Comparison of ENCODE assay signal across 10 mouse cellular contexts in the genomic region with DNA sequence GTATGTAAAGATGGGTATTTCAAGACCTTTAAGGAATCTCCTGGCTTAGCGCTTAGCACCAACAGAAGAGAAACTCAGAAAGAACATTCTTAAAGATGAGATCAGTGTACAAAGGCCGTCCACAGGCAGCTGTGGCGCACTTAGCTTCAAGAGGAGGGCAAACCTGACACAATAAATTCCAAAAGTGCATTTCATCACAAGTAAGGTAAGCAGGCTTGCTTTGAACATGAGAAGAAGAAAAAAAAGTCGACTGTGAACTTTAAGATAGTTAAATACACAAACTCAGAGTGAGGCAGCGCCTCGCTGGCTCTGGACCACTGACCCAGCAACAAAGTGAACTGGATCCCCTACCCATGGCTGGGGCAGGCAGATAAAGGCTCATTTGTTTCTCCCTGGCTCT. TPM values are rescaled to one million over a fixed set of nuclear protein-coding genes. Genes with fewer than 3 reads are reported as not detected.
DNase-seq lines count a peak whose midpoint lies in the region; ATAC-seq and TF ChIP-seq lines count a peak whose summit lies in the region.
"Had no signal": no experiment of that assay in that cellular context is flagged by ENCODE, and none has a peak within 500 bp of the region (broad histone marks: within the 10 kb centered on the region; RNA-seq: fewer than 3 reads in every experiment).

No protein-coding gene starts in this region.

- H3K9ac ChIP-seq in heart, embryonic 14.5 days (ENCODE audit: low read length), result peak overlapping the region; percentile 52; the same call in 1 of the 2 replicates
- no peak overlapping the region for H3K9ac ChIP-seq in heart, adult 2 months (ENCODE audit: low read depth, low read length)
- peak overlapping the region; percentile 43 for H3K9ac ChIP-seq in forebrain, embryonic 13.5 days
- H3K9ac ChIP-seq in midbrain, embryonic 11.5 days (ENCODE audit: low read length), result peak overlapping the region; percentile 39; the same call in 1 of the 2 replicates

- H3K36me3 ChIP-seq in heart, embryonic 14.5 days (ENCODE audit: control insufficient read depth, insufficient read depth, low read length), result no peaks in the 10 kb centered on the region
- no peaks in the 10 kb centered on the region for H3K36me3 ChIP-seq in heart, adult 2 months (ENCODE audit: control insufficient read depth, insufficient read depth, low read length)
- H3K36me3 ChIP-seq in E14TG2a.4 (ENCODE audit: insufficient read depth, low read length), result peaks cover 30% of the 10 kb centered on the region
- 0 out of 2 replicates have a peak, but pooled peaks cover under 1% of the 10 kb centered on the region for H3K36me3 ChIP-seq in forebrain, embryonic 13.5 days (ENCODE audit: poor library complexity, severe bottlenecking)
- no peaks in the 10 kb centered on the region for H3K36me3 ChIP-seq in midbrain, embryonic 11.5 days (ENCODE audit: control insufficient read depth, insufficient read depth, low read length)

- intact Hi-C loops in heart, adult 2 months (cut with DNase I), result no loop called here

- peak overlapping the region; percentile 29 to 34; a peak in 3 of 4 replicates for H3K27ac ChIP-seq in heart, embryonic 14.5 days (replicated peaks in 1 of 2; ENCODE audit: control insufficient read depth in 1 of 2, insufficient read depth in 1 of 2, low read depth in 2 of 2, low read length in 2 of 2)
- H3K27ac ChIP-seq in heart, adult 2 months, result no peak overlapping the region
- peak overlapping the region; percentile 86 for H3K27ac ChIP-seq in forebrain, embryonic 13.5 days
- H3K27ac ChIP-seq in midbrain, embryonic 11.5 days (ENCODE audit: low read depth, low read length), result peak overlapping the region; percentile 76

- peaks cover 8 to 17% of the 10 kb centered on the region in 2 experiments for H3K4me1 ChIP-seq in heart, embryonic 14.5 days (ENCODE audit: control insufficient read depth in 2 of 2, insufficient read depth in 2 of 2, low read length in 2 of 2)
- no peaks in the 10 kb centered on the region for H3K4me1 ChIP-seq in heart, adult 2 months (ENCODE audit: control insufficient read depth, insufficient read depth, low read length)
- peaks cover 76% of the 10 kb centered on the region for H3K4me1 ChIP-seq in E14TG2a.4 (replicated peaks; ENCODE audit: low read depth, low read length)
- H3K4me1 ChIP-seq in forebrain, embryonic 13.5 days, result peaks cover 27% of the 10 kb centered on the region
- peaks cover 15% of the 10 kb centered on the region for H3K4me1 ChIP-seq in midbrain, embryonic 11.5 days (ENCODE audit: control insufficient read depth, insufficient read depth, low read length)

- no peak for TF ChIP-seq EP300 in heart, adult 2 months (IDR thresholded peaks at IDR 0.05; ENCODE audit: insufficient read depth, low read depth, low read length)

- ATAC-seq in heart, embryonic 14.5 days (ENCODE audit: insufficient number of reproducible peaks, insufficient read depth, low FRiP score, low read depth), result no peak
- no peak for ATAC-seq in forebrain, embryonic 13.5 days
- ATAC-seq in midbrain, embryonic 11.5 days (ENCODE audit: low FRiP score), result no peak; the same call in 1 of the 2 replicates

- no peaks in the 10 kb centered on the region for H3K27me3 ChIP-seq in heart, embryonic 14.5 days (ENCODE audit: control insufficient read depth, insufficient read depth, low read length)
- H3K27me3 ChIP-seq in heart, adult 2 months (ENCODE audit: control insufficient read depth, insufficient read depth, low read length), result no peaks in the 10 kb centered on the region
- H3K27me3 ChIP-seq in E14TG2a.4 (ENCODE audit: insufficient read depth, low read length), result no peaks in the 10 kb centered on the region
- H3K27me3 ChIP-seq in forebrain, embryonic 13.5 days, result no peaks in the 10 kb centered on the region
- no peaks in the 10 kb centered on the region for H3K27me3 ChIP-seq in midbrain, embryonic 11.5 days (ENCODE audit: control insufficient read depth, insufficient read depth, low read length)

- WGBS in heart, embryonic 14.5 days, result 53% methylated on average over 6 of the region's 6 CpGs
- whole genome bisulfite sequencing in heart, adult 2 months, result 56% methylated on average over 6 of the region's 6 CpGs
- WGBS in forebrain, embryonic 13.5 days, result 22% methylated on average over 6 of the region's 6 CpGs
- 45% methylated on average over 6 of the region's 6 CpGs for WGBS in midbrain, embryonic 11.5 days

- H3K9me3 ChIP-seq in heart, embryonic 14.5 days (ENCODE audit: control insufficient read depth, low read length), result no peaks in the 10 kb centered on the region
- H3K9me3 ChIP-seq in E14TG2a.4 (ENCODE audit: low read length), result no peaks in the 10 kb centered on the region
- H3K9me3 ChIP-seq in forebrain, embryonic 13.5 days (replicated peaks), result no peaks in the 10 kb centered on the region
- H3K9me3 ChIP-seq in midbrain, embryonic 11.5 days (ENCODE audit: control insufficient read depth, low read length), result no peaks in the 10 kb centered on the region

- no peak overlapping the region for H3K4me3 ChIP-seq in heart, embryonic 14.5 days (ENCODE audit: control insufficient read depth in 1 of 2, insufficient read depth in 1 of 2, low read depth in 1 of 2, low read length in 2 of 2)
- H3K4me3 ChIP-seq in heart, adult 2 months, result no peak overlapping the region
- peak overlapping the region; percentile 78 for H3K4me3 ChIP-seq in E14TG2a.4 (replicated peaks; ENCODE audit: low read length)
- H3K4me3 ChIP-seq in forebrain, embryonic 13.5 days, result no peak overlapping the region
- no peak overlapping the region for H3K4me3 ChIP-seq in midbrain, embryonic 11.5 days (ENCODE audit: low read depth, low read length)

- no peak for TF ChIP-seq POLR2A in heart, adult 2 months (IDR thresholded peaks at IDR 0.05; ENCODE audit: insufficient read depth, low read depth, low read length)

- H3K4me2 ChIP-seq in heart, embryonic 14.5 days (ENCODE audit: low read length), result peak overlapping the region; percentile 19; the same call in 1 of the 2 replicates
- peak overlapping the region; percentile 36 for H3K4me2 ChIP-seq in forebrain, embryonic 13.5 days
- peak overlapping the region; percentile 12; the same call in 1 of the 2 replicates for H3K4me2 ChIP-seq in midbrain, embryonic 11.5 days

- no peak for DNase-seq in heart, adult 2 months
- no peak for DNase-seq in midbrain, embryonic 11.5 days (ENCODE audit: low spot score, missing footprints)
- DNase-seq in frontal cortex, adult 2 months (ENCODE audit: extremely low spot score in 1 of 2, low spot score in 1 of 2), result no peak
- DNase-seq in ovary, postnatal 36 days (ENCODE audit: low spot score), result no peak
- DNase-seq in cerebellum, adult 9-10 months, result no peak
- DNase-seq: cerebellum, postnatal 14 days; gastrocnemius, postnatal 10 days had no signal

- H3K79me2 ChIP-seq in heart, adult 2 months (replicated peaks; ENCODE audit: control insufficient read depth, insufficient read depth, low read length), result no peaks in the 10 kb centered on the region

- TF ChIP-seq CTCF in heart, adult 2 months (IDR thresholded peaks at IDR 0.05), result no peak
- TF ChIP-seq CTCF in E14TG2a.4 (conservative IDR thresholded peaks at IDR 0.05; ENCODE audit: low read length), result no peak

RNA-seq across cellular contexts. Expression of a gene that starts 4.0 kb away (rescaled TPM):
- 3.5 and 4.7 TPM in 2 replicates for polyA plus RNA-seq in heart, embryonic 14.5 days (2014; fragmentation: Nextera tagmentation; extraction: Ambion mirVana)
- under 1 TPM; 0.36 to 0.86 TPM for total RNA-seq in heart, adult 2 months (2021)
- 0.82 and 1.1 TPM in 2 replicates for polyA plus RNA-seq in heart, adult 2 months (2012; rRNA removed)
- 11.6 and 13.1 TPM in 2 replicates for polyA plus RNA-seq in forebrain, embryonic 13.5 days (2015; fragmentation: Nextera tagmentation; extraction: Ambion mirVana)
- polyA plus RNA-seq in midbrain, embryonic 11.5 days (2014; fragmentation: Nextera tagmentation; extraction: Ambion mirVana), result 11.1 and 11.8 TPM in 2 replicates
- 14.0 and 14.2 TPM in 2 replicates for polyA plus RNA-seq in frontal cortex, adult 2 months (2012; rRNA removed)

RNA-seq across cellular contexts. Expression of a gene that starts 13.3 kb away (rescaled TPM):
- polyA plus RNA-seq in heart, embryonic 14.5 days (2014; fragmentation: Nextera tagmentation; extraction: Ambion mirVana), result 4.6 TPM in 2 replicates
- 10 to 100 TPM in 1 of 2 experiments, 1 to 10 TPM in 1; 9.1 to 10.3 TPM for total RNA-seq in heart, adult 2 months (2021)
- 4.8 and 8.2 TPM in 2 replicates for polyA plus RNA-seq in heart, adult 2 months (2012; rRNA removed)
- polyA plus RNA-seq in forebrain, embryonic 13.5 days (2015; fragmentation: Nextera tagmentation; extraction: Ambion mirVana), result 3.0 and 3.6 TPM in 2 replicates
- polyA plus RNA-seq in midbrain, embryonic 11.5 days (2014; fragmentation: Nextera tagmentation; extraction: Ambion mirVana), result 1.4 and 1.8 TPM in 2 replicates
- polyA plus RNA-seq in frontal cortex, adult 2 months (2012; rRNA removed), result 7.7 and 7.8 TPM in 2 replicates

RNA-seq across cellular contexts. Expression of a gene that starts 52.2 kb away (rescaled TPM):
- 67.0 and 70.3 TPM in 2 replicates for polyA plus RNA-seq in heart, embryonic 14.5 days (2014; fragmentation: Nextera tagmentation; extraction: Ambion mirVana)
- total RNA-seq in heart, adult 2 months (2021), result 10 to 100 TPM; 27.3 to 31.1 TPM
- polyA plus RNA-seq in heart, adult 2 months (2012; rRNA removed), result 27.1 and 30.1 TPM in 2 replicates
- 70.9 and 76.6 TPM in 2 replicates for polyA plus RNA-seq in forebrain, embryonic 13.5 days (2015; fragmentation: Nextera tagmentation; extraction: Ambion mirVana)
- polyA plus RNA-seq in midbrain, embryonic 11.5 days (2014; fragmentation: Nextera tagmentation; extraction: Ambion mirVana), result 77.4 and 83.2 TPM in 2 replicates
- 106 TPM in 2 replicates for polyA plus RNA-seq in frontal cortex, adult 2 months (2012; rRNA removed)

RNA-seq across cellular contexts. Expression of a gene that starts 52.3 kb away (rescaled TPM):
- polyA plus RNA-seq in heart, embryonic 14.5 days (2014; fragmentation: Nextera tagmentation; extraction: Ambion mirVana), result 2.3 and 2.8 TPM in 2 replicates
- 1 to 10 TPM; 5.1 to 5.2 TPM for total RNA-seq in heart, adult 2 months (2021)
- 3.6 and 5.9 TPM in 2 replicates for polyA plus RNA-seq in heart, adult 2 months (2012; rRNA removed)
- polyA plus RNA-seq in forebrain, embryonic 13.5 days (2015; fragmentation: Nextera tagmentation; extraction: Ambion mirVana), result 5.4 and 6.9 TPM in 2 replicates
- polyA plus RNA-seq in midbrain, embryonic 11.5 days (2014; fragmentation: Nextera tagmentation; extraction: Ambion mirVana), result 4.1 and 4.2 TPM in 2 replicates
- 27.6 and 29.4 TPM in 2 replicates for polyA plus RNA-seq in frontal cortex, adult 2 months (2012; rRNA removed)
